Mouse (Mus musculus): ENCODE measurements around the gene Zfp827. TPM values are rescaled to one million over a fixed set of nuclear protein-coding genes. Genes with fewer than 3 reads are reported as not detected.

Zfp827 gene
- polyA plus RNA-seq, 1 experiment from 2014 or later: 7.5 TPM

- Histone ChIP-seq H3K4me3 (no peak overlapping the region), H3K9ac (no peak overlapping the region), H3K4me2 (no peak overlapping the region), H3K27ac (no peak overlapping the region), H3K27me3 (no peaks in the 10 kb centered on the region), H3K9me3 (no peaks in the 10 kb centered on the region), H3K36me3 (peaks cover 2% of the 10 kb centered on the region; the same call in 1 of the 2 replicates), H3K4me1 (no peaks in the 10 kb centered on the region)
- 79% methylated on average over 10 of the region's 10 CpGs for WGBS
- ATAC-seq (ENCODE audit: borderline replicate concordance, extremely low read depth, low FRiP score, low TSS enrichment): no peak
These were observed 120.6 kb downstream of the Zfp827 start for GRCm38 (mm10) chr8:79148799-79149198.

DNA sequence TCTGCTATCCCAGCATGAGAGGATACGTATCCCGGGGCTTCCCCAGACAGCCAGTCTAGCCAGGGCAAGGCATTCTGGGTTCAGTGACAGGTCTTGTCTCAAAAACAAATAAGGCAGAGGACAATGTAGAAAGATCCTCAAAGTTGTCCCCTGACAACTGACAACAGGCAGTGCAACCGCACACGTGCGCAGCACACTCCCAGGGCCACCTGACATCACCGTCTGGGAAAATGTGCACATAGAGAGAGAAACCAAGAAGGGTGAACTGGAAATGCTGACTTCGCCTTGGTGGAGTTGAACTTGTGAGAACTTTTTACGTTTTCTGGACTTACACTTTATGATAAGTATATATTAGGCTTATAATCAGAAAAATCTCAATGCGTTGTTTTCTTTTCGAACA lies 121.6 kb downstream of the Zfp827 start:
- Histone ChIP-seq H3K4me2 (no peak overlapping the region), H3K27me3 (no peaks in the 10 kb centered on the region), H3K36me3 (peaks cover 2% of the 10 kb centered on the region; the same call in 1 of the 2 replicates), H3K4me3 (no peak overlapping the region), H3K9ac (no peak overlapping the region), H3K27ac (no peak overlapping the region), H3K9me3 (no peaks in the 10 kb centered on the region), H3K4me1 (no peaks in the 10 kb centered on the region)
- ATAC-seq (ENCODE audit: borderline replicate concordance, extremely low read depth, low FRiP score, low TSS enrichment): no peak
- 88% methylated on average over 10 of the region's 10 CpGs for WGBS

- Histone ChIP-seq H3K4me1 (no peaks in the 10 kb centered on the region), H3K4me3 (no peak overlapping the region), H3K9ac (no peak overlapping the region), H3K36me3 (peaks cover 2% of the 10 kb centered on the region; the same call in 1 of the 2 replicates), H3K27ac (no peak overlapping the region), H3K4me2 (no peak overlapping the region), H3K9me3 (no peaks in the 10 kb centered on the region), H3K27me3 (no peaks in the 10 kb centered on the region)
- no peak for ATAC-seq (ENCODE audit: borderline replicate concordance, extremely low read depth, low FRiP score, low TSS enrichment)
- WGBS: 71% methylated on average over 11 of the region's 11 CpGs
These were observed 122.4 kb downstream of the Zfp827 start for GRCm38 (mm10) chr8:79150544-79151192.

DNA sequence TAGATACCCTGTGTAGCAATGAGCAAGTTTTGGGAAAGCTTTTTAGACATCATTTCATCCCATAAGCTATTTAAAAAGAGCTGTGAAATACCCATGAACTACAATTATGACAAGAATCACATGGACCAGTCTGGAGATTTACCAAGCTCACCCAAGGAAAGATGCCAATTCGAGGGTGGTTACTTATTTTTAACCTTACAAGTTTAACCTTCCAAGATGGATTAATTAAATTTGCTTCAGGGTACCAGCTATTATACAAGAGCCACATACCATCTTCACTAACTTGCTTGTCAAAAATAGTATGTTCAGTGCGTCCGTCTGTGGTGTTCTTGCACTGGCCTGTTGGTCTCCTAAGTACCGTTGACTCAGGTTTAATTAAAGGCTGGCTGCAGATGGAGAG lies 123.4 kb downstream of the Zfp827 start:
- no peak for ATAC-seq (ENCODE audit: borderline replicate concordance, extremely low read depth, low FRiP score, low TSS enrichment)
- H3K4me2 ChIP-seq: no peak overlapping the region
- H3K27me3 ChIP-seq: no peaks in the 10 kb centered on the region
- no peak overlapping the region for H3K9ac ChIP-seq
- H3K4me3 ChIP-seq: no peak overlapping the region
- H3K27ac ChIP-seq: no peak overlapping the region
- 87% methylated on average over 4 of the region's 4 CpGs for WGBS
- no peaks in the 10 kb centered on the region for H3K9me3 ChIP-seq
- H3K4me1 ChIP-seq: no peaks in the 10 kb centered on the region
- peaks cover 4% of the 10 kb centered on the region; the same call in 1 of the 2 replicates for H3K36me3 ChIP-seq

GRCm38 (mm10) chr8:79153201-79153600 lies 125.0 kb downstream of the Zfp827 start:
- H3K4me1 ChIP-seq: no peaks in the 10 kb centered on the region
- H3K27me3 ChIP-seq: no peaks in the 10 kb centered on the region
- no peak overlapping the region for H3K4me3 ChIP-seq
- 95% methylated on average over 1 of the region's 1 CpGs for WGBS
- no peak overlapping the region for H3K27ac ChIP-seq
- H3K36me3 ChIP-seq: peaks cover 8% of the 10 kb centered on the region; the same call in 1 of the 2 replicates
- ATAC-seq (ENCODE audit: borderline replicate concordance, extremely low read depth, low FRiP score, low TSS enrichment): no peak
- no peak overlapping the region for H3K9ac ChIP-seq
- H3K9me3 ChIP-seq: no peaks in the 10 kb centered on the region
- H3K4me2 ChIP-seq: no peak overlapping the region

DNA sequence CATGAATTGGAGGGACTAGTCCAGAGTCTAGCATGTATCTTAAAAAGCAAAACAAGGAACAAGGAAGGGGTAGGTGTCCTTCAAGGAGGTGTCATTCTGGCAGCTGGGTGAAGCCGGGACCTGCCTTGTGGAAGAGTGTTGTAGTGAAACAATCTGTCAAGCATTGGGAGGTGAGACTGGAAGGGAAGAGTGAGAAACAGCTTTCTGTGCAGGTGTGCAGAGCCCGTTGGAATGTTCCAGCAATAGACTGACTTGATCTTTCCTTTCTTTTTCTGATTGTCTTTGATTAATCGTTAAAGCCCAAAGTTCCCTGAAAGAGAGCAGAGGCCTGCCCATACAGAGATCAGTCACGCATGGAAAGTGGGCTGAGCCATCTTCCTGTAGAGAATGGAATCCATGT lies 125.4 kb downstream of the Zfp827 start:
- no peak overlapping the region for H3K4me3 ChIP-seq
- H3K9me3 ChIP-seq: no peaks in the 10 kb centered on the region
- no peak overlapping the region for H3K4me2 ChIP-seq
- 84% methylated on average over 4 of the region's 4 CpGs for WGBS
- H3K27me3 ChIP-seq: no peaks in the 10 kb centered on the region
- no peak overlapping the region for H3K9ac ChIP-seq
- no peak for ATAC-seq (ENCODE audit: borderline replicate concordance, extremely low read depth, low FRiP score, low TSS enrichment)
- no peak overlapping the region for H3K27ac ChIP-seq
- peaks cover 8% of the 10 kb centered on the region; the same call in 1 of the 2 replicates for H3K36me3 ChIP-seq
- H3K4me1 ChIP-seq: no peaks in the 10 kb centered on the region

- Histone ChIP-seq H3K9ac (no peak overlapping the region), H3K4me2 (no peak overlapping the region), H3K36me3 (peaks cover 6% of the 10 kb centered on the region; the same call in 1 of the 2 replicates), H3K4me3 (no peak overlapping the region), H3K27me3 (no peaks in the 10 kb centered on the region), H3K9me3 (no peaks in the 10 kb centered on the region), H3K4me1 (peaks cover 15% of the 10 kb centered on the region), H3K27ac (no peak overlapping the region)
- 87% methylated on average over 10 of the region's 10 CpGs for WGBS
- ATAC-seq (ENCODE audit: borderline replicate concordance, extremely low read depth, low FRiP score, low TSS enrichment): no peak
These were observed 127.4 kb downstream of the Zfp827 start for GRCm38 (mm10) chr8:79155556-79156161.

DNA sequence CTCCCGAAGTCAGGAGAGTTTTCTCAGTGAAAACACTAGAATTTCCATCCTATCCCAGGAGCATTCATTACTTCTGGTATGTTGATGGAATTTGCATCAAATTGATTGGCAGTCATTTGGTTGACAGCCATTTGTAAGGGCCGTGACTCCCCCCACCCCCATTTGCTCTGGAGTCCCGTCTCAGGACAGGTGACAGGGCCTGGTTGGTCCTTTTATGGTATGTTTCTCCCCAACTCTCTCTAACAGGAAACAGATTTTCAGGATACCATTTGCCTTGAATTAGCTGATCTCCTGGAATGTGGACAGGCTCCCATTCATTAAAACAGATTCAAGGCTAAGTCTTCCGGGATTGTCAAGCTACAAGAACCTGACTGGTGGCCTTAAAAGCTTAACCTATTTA lies 129.1 kb downstream of the Zfp827 start:
- Histone ChIP-seq H3K4me2 (no peak overlapping the region), H3K9ac (no peak overlapping the region), H3K27me3 (no peaks in the 10 kb centered on the region), H3K4me1 (peaks cover 21% of the 10 kb centered on the region), H3K9me3 (no peaks in the 10 kb centered on the region), H3K27ac (no peak overlapping the region), H3K36me3 (peaks cover 6% of the 10 kb centered on the region; the same call in 1 of the 2 replicates), H3K4me3 (no peak overlapping the region)
- ATAC-seq (ENCODE audit: borderline replicate concordance, extremely low read depth, low FRiP score, low TSS enrichment): no peak
- 63% methylated on average over 4 of the region's 4 CpGs for WGBS

DNA sequence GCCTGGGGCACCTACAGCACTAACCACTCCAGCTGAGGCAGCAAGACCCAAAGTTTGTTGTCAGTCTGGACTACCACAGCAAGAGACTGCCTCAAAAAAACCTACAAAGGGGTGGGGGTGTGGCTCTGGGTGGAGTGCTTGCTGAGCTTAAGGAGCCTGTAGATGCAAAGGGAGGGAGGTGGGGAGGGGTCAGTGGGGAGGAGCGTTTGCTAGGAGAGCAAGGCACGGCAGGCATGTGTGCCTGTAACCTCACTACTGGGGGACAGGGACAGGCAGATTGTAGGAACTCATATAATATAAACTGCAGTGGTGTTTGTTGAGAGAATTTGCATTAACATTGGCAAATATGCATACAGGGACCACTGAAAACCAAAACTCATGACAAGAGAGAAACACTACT lies 130.1 kb downstream of the Zfp827 start:
- H3K36me3 ChIP-seq: peaks cover 6% of the 10 kb centered on the region; the same call in 1 of the 2 replicates
- peaks cover 31% of the 10 kb centered on the region for H3K4me1 ChIP-seq
- no peak overlapping the region for H3K4me3 ChIP-seq
- H3K27ac ChIP-seq: no peak overlapping the region
- no peak overlapping the region for H3K9ac ChIP-seq
- no peak overlapping the region for H3K4me2 ChIP-seq
- ATAC-seq (ENCODE audit: borderline replicate concordance, extremely low read depth, low FRiP score, low TSS enrichment): no peak
- no peaks in the 10 kb centered on the region for H3K9me3 ChIP-seq
- H3K27me3 ChIP-seq: no peaks in the 10 kb centered on the region
- WGBS: 45% methylated on average over 2 of the region's 2 CpGs

DNA sequence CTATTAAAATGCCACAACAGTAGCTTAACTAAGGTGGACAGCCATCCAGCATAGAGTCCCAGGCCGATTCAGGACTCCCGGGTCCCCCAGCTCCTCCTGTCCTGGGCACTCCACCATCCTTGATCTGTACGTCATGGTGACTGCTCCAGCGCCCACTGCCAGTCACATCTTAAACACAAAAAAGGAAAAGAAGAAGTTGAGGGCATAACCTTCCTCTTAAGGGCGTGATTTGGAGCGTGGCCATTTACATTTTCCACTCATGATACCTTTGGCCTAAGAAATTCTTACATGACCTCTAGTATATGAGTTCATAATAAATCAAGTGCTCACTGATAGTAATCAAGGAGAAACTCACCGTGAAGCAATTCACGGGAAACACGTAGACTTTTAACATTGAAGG lies 131.2 kb downstream of the Zfp827 start:
- H3K36me3 ChIP-seq: peaks cover 6% of the 10 kb centered on the region; the same call in 1 of the 2 replicates
- peaks cover 31% of the 10 kb centered on the region for H3K4me1 ChIP-seq
- no peak overlapping the region for H3K4me2 ChIP-seq
- H3K9me3 ChIP-seq: no peaks in the 10 kb centered on the region
- no peak for ATAC-seq (ENCODE audit: borderline replicate concordance, extremely low read depth, low FRiP score, low TSS enrichment)
- H3K27ac ChIP-seq: no peak overlapping the region
- WGBS: 78% methylated on average over 9 of the region's 9 CpGs
- no peak overlapping the region for H3K4me3 ChIP-seq
- no peaks in the 10 kb centered on the region for H3K27me3 ChIP-seq
- H3K9ac ChIP-seq: no peak overlapping the region

GRCm38 (mm10) chr8:79160302-79160701 lies 132.1 kb downstream of the Zfp827 start:
- WGBS: 15% methylated on average over 4 of the region's 4 CpGs
- Histone ChIP-seq H3K9ac (no peak overlapping the region), H3K27ac (no peak overlapping the region), H3K4me2 (no peak overlapping the region), H3K4me1 (peaks cover 31% of the 10 kb centered on the region), H3K4me3 (no peak overlapping the region), H3K36me3 (peaks cover 6% of the 10 kb centered on the region; the same call in 1 of the 2 replicates), H3K9me3 (no peaks in the 10 kb centered on the region), H3K27me3 (no peaks in the 10 kb centered on the region)
- ATAC-seq (ENCODE audit: borderline replicate concordance, extremely low read depth, low FRiP score, low TSS enrichment): peak; percentile 60

DNA sequence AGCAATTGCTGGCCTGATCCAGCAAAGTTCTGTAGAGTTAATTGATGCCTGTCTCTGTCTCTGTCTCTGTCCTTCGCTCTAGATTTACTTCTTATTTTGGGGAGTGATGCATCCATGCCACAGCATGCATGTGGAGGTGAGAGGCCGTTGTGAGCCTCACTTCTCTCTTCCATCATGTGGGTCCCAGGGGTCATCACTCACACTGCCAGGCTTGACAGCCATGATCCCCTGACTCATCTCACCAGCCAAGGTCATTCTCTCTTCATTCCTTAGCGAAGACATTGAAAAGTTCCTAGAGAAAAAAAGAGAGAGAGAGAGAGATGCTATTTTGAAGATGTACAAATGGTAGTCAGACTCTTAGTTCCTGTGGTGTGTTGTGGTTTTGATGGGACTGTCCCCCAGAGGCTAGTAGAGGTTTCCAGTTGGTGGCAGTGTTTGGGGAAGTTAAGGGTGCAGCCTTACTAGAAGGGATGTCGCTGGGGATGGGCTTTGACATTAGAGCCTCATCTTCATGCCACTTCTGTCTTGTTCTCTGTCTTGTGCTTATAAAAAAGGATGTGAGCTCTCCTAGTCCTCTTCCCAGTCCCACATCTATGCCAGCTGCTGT lies 133.0 kb downstream of the Zfp827 start:
- Histone ChIP-seq H3K4me3 (no peak overlapping the region), H3K27ac (no peak overlapping the region), H3K9me3 (no peaks in the 10 kb centered on the region), H3K27me3 (no peaks in the 10 kb centered on the region), H3K36me3 (peaks cover 6% of the 10 kb centered on the region; the same call in 1 of the 2 replicates), H3K9ac (no peak overlapping the region), H3K4me1 (peaks cover 31% of the 10 kb centered on the region), H3K4me2 (no peak overlapping the region)
- no peak for ATAC-seq (ENCODE audit: borderline replicate concordance, extremely low read depth, low FRiP score, low TSS enrichment)
- WGBS: 76% methylated on average over 4 of the region's 4 CpGs

Measured in lung, embryonic 15.5 days (tissue).